Mouse (Mus musculus) embryonic facial prominence, embryonic 13.5 days (tissue): ENCODE results near the gene Runx3. TPM values are rescaled to one million over a fixed set of nuclear protein-coding genes. Genes with fewer than 3 reads are reported as not detected.

ENCODE experiments used
- ATAC-seq: fragments of 200-750 bp; cut with Nextera tagmentation; 2 replicates; pipeline ENCODE4 v1.8.0; 2017; ENCODE audit warnings: low read depth; ENCODE audit not compliant: insufficient number of reproducible peaks, insufficient read depth, low FRiP score, low TSS enrichment
- H3K27ac ChIP-seq: fragments of 300-500 bp; sonication (generic); 2 replicates; pipeline ENCODE4 v1.5.1; 2015; ENCODE audit warnings: moderate library complexity, mild to moderate bottlenecking, inconsistent platforms
- H3K27me3 ChIP-seq: fragments of 300-500 bp; sonication (generic); 2 replicates; pipeline ENCODE4 v1.6.1; 2015; ENCODE audit warnings: mild to moderate bottlenecking, inconsistent platforms
- H3K36me3 ChIP-seq: fragments of 300-500 bp; sonication (generic); 2 replicates; pipeline ENCODE4 v1.6.1; 2015; ENCODE audit warnings: mild to moderate bottlenecking, inconsistent platforms
- H3K4me1 ChIP-seq: fragments of 300-500 bp; sonication (generic); 2 replicates; pipeline ENCODE4 v1.6.1; 2015; ENCODE audit warnings: inconsistent platforms
- H3K4me2 ChIP-seq: fragments of 300-500 bp; sonication (generic); 2 replicates; pipeline ENCODE4 v1.6.1; 2015; ENCODE audit warnings: moderate library complexity, mild to moderate bottlenecking, inconsistent platforms
- H3K4me3 ChIP-seq: fragments of 300-500 bp; sonication (generic); 2 replicates; pipeline ENCODE4 v1.5.1; 2015; ENCODE audit warnings: mild to moderate bottlenecking, inconsistent platforms
- H3K9ac ChIP-seq: fragments of 300-500 bp; sonication (generic); 2 replicates; pipeline ENCODE4 v1.6.1; 2015; ENCODE audit warnings: mild to moderate bottlenecking, inconsistent platforms
- H3K9me3 ChIP-seq: fragments of 300-500 bp; sonication (generic); 2 replicates; pipeline ENCODE4 v1.6.1; 2016; ENCODE audit warnings: inconsistent platforms
- WGBS: fragments of 180-500 bp; shearing (Covaris S2); methylation state at CpG from one replicate; pipeline ENCODE4 v1.1.7; 2015; ENCODE audit warnings: mixed read lengths; 5-methylcytosine and 5-hydroxymethylcytosine counted together
- polyA plus RNA-seq: library from polyadenylated mRNA; unstranded; fragments of >200 nt; fragmentation: Nextera tagmentation; extraction: Ambion mirVana; gene quantifications from 2 replicates; pipeline ENCODE4 v1.2.1, GENCODE M21; 2015

Runx3 gene
- polyA plus RNA-seq, 1 experiment from 2014 or later = 3.1 TPM

GRCm38 (mm10) chr4:135115426-135116170, 4.9 kb upstream of the Runx3 start:
- Histone ChIP-seq H3K9me3 (peaks cover 12% of the 10 kb centered on the region), H3K4me3 (no peak overlapping the region), H3K4me2 (no peak overlapping the region), H3K27me3 (no peaks in the 10 kb centered on the region), H3K36me3 (no peaks in the 10 kb centered on the region), H3K4me1 (peaks cover 29% of the 10 kb centered on the region), H3K9ac (no peak overlapping the region; the same call in 1 of the 2 replicates), H3K27ac (no peak overlapping the region)
- no peak for ATAC-seq
- 53% methylated on average over 14 of the region's 14 CpGs for WGBS

GRCm38 (mm10) chr4:135116391-135116790, 4.1 kb upstream of the Runx3 start:
- no peaks in the 10 kb centered on the region for H3K36me3 ChIP-seq
- 37% methylated on average over 5 of the region's 5 CpGs for WGBS

GRCm38 (mm10) chr4:135117846-135118245, 2.6 kb upstream of the Runx3 start:
- Histone ChIP-seq H3K27me3 (no peaks in the 10 kb centered on the region), H3K36me3 (no peaks in the 10 kb centered on the region), H3K27ac (no peak overlapping the region), H3K9me3 (no peaks in the 10 kb centered on the region), H3K4me2 (no peak overlapping the region), H3K4me3 (no peak overlapping the region), H3K4me1 (peaks cover 45% of the 10 kb centered on the region), H3K9ac (no peak overlapping the region)
- WGBS = 90% methylated on average over 9 of the region's 9 CpGs
- no peak for ATAC-seq

More at GRCm38 (mm10) chr4:135116391-135116790, 4.1 kb upstream of the Runx3 start:
- H3K27ac ChIP-seq = no peak overlapping the region
- peaks cover 35% of the 10 kb centered on the region for H3K4me1 ChIP-seq
- no peaks in the 10 kb centered on the region for H3K27me3 ChIP-seq
- no peak overlapping the region for H3K4me2 ChIP-seq
- no peak overlapping the region for H3K4me3 ChIP-seq
- peak overlapping the region; percentile 8; the same call in 1 of the 2 replicates for H3K9ac ChIP-seq
- peaks cover 12% of the 10 kb centered on the region for H3K9me3 ChIP-seq
- no peak for ATAC-seq

- 91% methylated on average over 12 of the region's 12 CpGs for WGBS
- H3K4me2 ChIP-seq = no peak overlapping the region
- ATAC-seq = no peak
- H3K9me3 ChIP-seq = no peaks in the 10 kb centered on the region
- H3K9ac ChIP-seq = no peak overlapping the region
- no peak overlapping the region for H3K4me3 ChIP-seq
- H3K4me1 ChIP-seq = peaks cover 48% of the 10 kb centered on the region
- H3K27ac ChIP-seq = peak overlapping the region; percentile 81; the same call in 1 of the 2 replicates
- no peaks in the 10 kb centered on the region for H3K27me3 ChIP-seq
- no peaks in the 10 kb centered on the region for H3K36me3 ChIP-seq
These were observed 1.5 kb upstream of the Runx3 start for GRCm38 (mm10) chr4:135118855-135119474.

GRCm38 (mm10) chr4:135123721-135124120, 3.3 kb downstream of the Runx3 start:
- Histone ChIP-seq H3K27ac (no peak overlapping the region), H3K4me2 (no peak overlapping the region), H3K36me3 (no peaks in the 10 kb centered on the region), H3K9ac (no peak overlapping the region), H3K27me3 (peaks cover 11% of the 10 kb centered on the region), H3K4me3 (no peak overlapping the region), H3K9me3 (no peaks in the 10 kb centered on the region), H3K4me1 (peaks cover 41% of the 10 kb centered on the region)
- 79% methylated on average over 5 of the region's 5 CpGs for WGBS
- no peak for ATAC-seq

- peaks cover 11% of the 10 kb centered on the region for H3K27me3 ChIP-seq
These were observed 4.3 kb downstream of the Runx3 start for GRCm38 (mm10) chr4:135124732-135125131.

GRCm38 (mm10) chr4:135125152-135125551, 4.7 kb downstream of the Runx3 start:
- peaks cover 11% of the 10 kb centered on the region for H3K27me3 ChIP-seq
- WGBS = 84% methylated on average over 3 of the region's 3 CpGs
- no peak for ATAC-seq

More at GRCm38 (mm10) chr4:135124732-135125131, 4.3 kb downstream of the Runx3 start:
- H3K4me1 ChIP-seq = peaks cover 43% of the 10 kb centered on the region
- no peak for ATAC-seq
- H3K9me3 ChIP-seq = no peaks in the 10 kb centered on the region
- no peak overlapping the region for H3K4me2 ChIP-seq
- H3K9ac ChIP-seq = no peak overlapping the region
- no peak overlapping the region for H3K4me3 ChIP-seq
- H3K36me3 ChIP-seq = no peaks in the 10 kb centered on the region
- no peak overlapping the region for H3K27ac ChIP-seq
- 95% methylated on average over 6 of the region's 6 CpGs for WGBS

GRCm38 (mm10) chr4:135126385-135126784, 5.9 kb downstream of the Runx3 start:
- WGBS = 55% methylated on average over 5 of the region's 5 CpGs
- Histone ChIP-seq H3K4me3 (no peak overlapping the region), H3K36me3 (no peaks in the 10 kb centered on the region), H3K9me3 (no peaks in the 10 kb centered on the region), H3K9ac (no peak overlapping the region), H3K27me3 (peaks cover 11% of the 10 kb centered on the region), H3K4me2 (no peak overlapping the region), H3K27ac (no peak overlapping the region), H3K4me1 (peaks cover 33% of the 10 kb centered on the region)
- ATAC-seq = no peak

More at GRCm38 (mm10) chr4:135125152-135125551, 4.7 kb downstream of the Runx3 start:
- no peak overlapping the region for H3K27ac ChIP-seq
- no peak overlapping the region for H3K4me2 ChIP-seq
- no peak overlapping the region for H3K9ac ChIP-seq
- H3K4me3 ChIP-seq = no peak overlapping the region
- peaks cover 42% of the 10 kb centered on the region for H3K4me1 ChIP-seq
- no peaks in the 10 kb centered on the region for H3K9me3 ChIP-seq
- H3K36me3 ChIP-seq = no peaks in the 10 kb centered on the region

- H3K9ac ChIP-seq = peak overlapping the region; percentile 60
- H3K9me3 ChIP-seq = no peaks in the 10 kb centered on the region
- no peaks in the 10 kb centered on the region for H3K36me3 ChIP-seq
- H3K4me3 ChIP-seq = peak overlapping the region; percentile 34
- H3K4me1 ChIP-seq = peaks cover 20% of the 10 kb centered on the region
- H3K4me2 ChIP-seq = peak overlapping the region; percentile 63
- peaks cover 11% of the 10 kb centered on the region for H3K27me3 ChIP-seq
- ATAC-seq = no peak
- WGBS = 14% methylated on average over 22 of the region's 22 CpGs
- H3K27ac ChIP-seq = peak overlapping the region; percentile 16; the same call in 1 of the 2 replicates
These were observed 8.5 kb downstream of the Runx3 start for GRCm38 (mm10) chr4:135128841-135129520.

GRCm38 (mm10) chr4:135130156-135130555, 9.7 kb downstream of the Runx3 start:
- Histone ChIP-seq H3K4me2 (no peak overlapping the region), H3K4me1 (peaks cover 20% of the 10 kb centered on the region), H3K9ac (no peak overlapping the region), H3K9me3 (no peaks in the 10 kb centered on the region), H3K4me3 (no peak overlapping the region), H3K36me3 (no peaks in the 10 kb centered on the region), H3K27ac (no peak overlapping the region), H3K27me3 (peaks cover 17% of the 10 kb centered on the region)
- no peak for ATAC-seq
- 93% methylated on average over 6 of the region's 6 CpGs for WGBS

GRCm38 (mm10) chr4:135131145-135131544, 10.7 kb downstream of the Runx3 start:
- no peaks in the 10 kb centered on the region for H3K9me3 ChIP-seq
- H3K4me2 ChIP-seq = no peak overlapping the region
- no peak overlapping the region for H3K27ac ChIP-seq
- H3K36me3 ChIP-seq = no peaks in the 10 kb centered on the region
- peaks cover 25% of the 10 kb centered on the region for H3K4me1 ChIP-seq
- peaks cover 22% of the 10 kb centered on the region for H3K27me3 ChIP-seq
- no peak overlapping the region for H3K4me3 ChIP-seq
- no peak overlapping the region for H3K9ac ChIP-seq
- ATAC-seq = no peak
- WGBS = 82% methylated on average over 6 of the region's 6 CpGs
